Comparison of ENCODE assay signal across 11 mouse cellular contexts in the genomic region with DNA sequence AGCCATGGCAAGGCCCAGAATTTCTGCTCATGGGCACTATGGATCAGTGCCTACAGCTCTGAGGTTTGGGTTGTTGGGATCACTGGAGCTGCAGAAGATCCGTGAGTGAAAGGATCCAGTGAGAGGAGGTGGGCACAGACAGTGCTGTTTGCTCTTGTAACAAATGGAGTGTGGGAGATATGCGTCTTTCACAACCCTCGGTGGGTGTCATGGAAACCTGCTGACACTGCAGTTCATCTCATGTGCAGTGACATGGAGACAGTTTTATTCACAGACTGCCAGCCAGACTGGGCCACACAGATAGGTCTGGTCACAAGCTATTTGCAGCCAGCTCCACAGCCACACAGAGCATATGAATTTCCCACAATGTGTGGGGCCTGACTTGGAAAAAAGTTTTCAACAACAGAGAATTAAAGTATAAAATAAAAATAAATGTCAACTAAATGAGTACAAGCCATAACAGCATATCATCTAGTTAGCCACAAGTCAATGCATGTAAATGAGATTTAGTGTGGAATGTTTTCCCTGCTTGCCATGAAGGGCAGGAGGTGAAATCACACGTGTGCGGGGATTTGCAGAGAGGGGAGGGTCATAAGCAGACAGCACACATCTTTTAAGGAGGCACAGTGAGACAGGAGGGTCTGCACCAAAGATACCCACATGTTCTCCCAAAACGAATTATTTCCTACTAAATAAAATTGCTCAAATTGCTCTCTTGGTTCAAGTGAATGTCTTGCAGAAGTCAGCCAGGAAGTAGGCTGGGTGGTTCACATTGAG.
DNase-seq lines count a peak whose midpoint lies in the region; ATAC-seq and TF ChIP-seq lines count a peak whose summit lies in the region.
"Had no signal": no experiment of that assay in that cellular context is flagged by ENCODE, and none has a peak within 500 bp of the region (broad histone marks: within the 10 kb centered on the region; RNA-seq: fewer than 3 reads in every experiment).

No protein-coding gene starts in this region.

- in situ Hi-C loops in ES-E14 (cut with MboI; ENCODE audit: low sequenced_read_pairs in 2 of 2, unreplicated experiment in 2 of 2): no loop called here

- peak; percentile 48; the same call in 1 of the 2 replicates for ATAC-seq in forebrain, embryonic 15.5 days (replicated peaks)
- no peak for ATAC-seq in megakaryocyte-erythroid progenitor cell, adult 5-6 weeks (replicated peaks; ENCODE audit: low FRiP score, low TSS enrichment, poor library complexity, severe bottlenecking)

- H3K27ac ChIP-seq in gastrocnemius, adult 2 months: peak overlapping the region; percentile 91; the same call in 1 of the 2 replicates
- H3K27ac ChIP-seq in ES-E14 (ENCODE audit: insufficient read depth, low read depth, low read length, poor library complexity, severe bottlenecking): no peak overlapping the region
- no peak overlapping the region for H3K27ac ChIP-seq in forebrain, embryonic 15.5 days (replicated peaks)
- H3K27ac ChIP-seq: heart, embryonic 13.5 days; stomach, embryonic 15.5 days had no signal

- intact Hi-C loops in gastrocnemius, adult 2 months (cut with DNase I): loop anchor here (2.0 to 5.0 kb wide), 2 partner anchors 16 to 150 kb away; no protein-coding TSS in a partner anchor

- H3K4me2 ChIP-seq in forebrain, embryonic 15.5 days (replicated peaks): no peak overlapping the region
- H3K4me2 ChIP-seq: heart, embryonic 13.5 days; stomach, embryonic 15.5 days had no signal

- WGBS in forebrain, embryonic 15.5 days: 50% methylated on average over 6 of the region's 6 CpGs

- no peak for DNase-seq in gastrocnemius, adult 2 months
- no peak for DNase-seq in gastrocnemius, postnatal 10 days
- no peak for DNase-seq in ES-E14 (ENCODE audit: low read depth, low spot score)
- peak; percentile 11 to 35 for DNase-seq in layer of hippocampus, postnatal 36 days
- DNase-seq in thymus, postnatal 25 days: no peak
- DNase-seq in yolk sac, embryonic 10.5 days (ENCODE audit: low spot score): no peak
- DNase-seq: lung, adult 18-20 months had no signal

- H3K9me3 ChIP-seq in ES-E14 (ENCODE audit: control insufficient read depth, insufficient read depth, low read depth, low read length): no peaks in the 10 kb centered on the region
- H3K9me3 ChIP-seq in forebrain, embryonic 15.5 days: no peaks in the 10 kb centered on the region
- H3K9me3 ChIP-seq: heart, embryonic 13.5 days; stomach, embryonic 15.5 days had no signal

- H3K36me3 ChIP-seq in ES-E14 (ENCODE audit: control insufficient read depth, insufficient read depth, low read length, poor library complexity, severe bottlenecking): no peaks in the 10 kb centered on the region
- H3K36me3 ChIP-seq in forebrain, embryonic 15.5 days: no peaks in the 10 kb centered on the region
- H3K36me3 ChIP-seq: heart, embryonic 13.5 days; stomach, embryonic 15.5 days had no signal

- no peak for TF ChIP-seq CTCF in gastrocnemius, adult 2 months (IDR thresholded peaks at IDR 0.05)

- H3K27me3 ChIP-seq in forebrain, embryonic 15.5 days: no peaks in the 10 kb centered on the region
- H3K27me3 ChIP-seq: heart, embryonic 13.5 days; stomach, embryonic 15.5 days had no signal

- H3K4me3 ChIP-seq in gastrocnemius, adult 2 months: no peak overlapping the region
- no peak overlapping the region for H3K4me3 ChIP-seq in ES-E14 (ENCODE audit: insufficient read depth in 1 of 2, low read depth in 1 of 2, low read length in 2 of 2, poor library complexity in 1 of 2, severe bottlenecking in 1 of 2)
- H3K4me3 ChIP-seq in forebrain, embryonic 15.5 days: no peak overlapping the region
- H3K4me3 ChIP-seq: heart, embryonic 13.5 days; stomach, embryonic 15.5 days had no signal

- H3K4me1 ChIP-seq in ES-E14 (ENCODE audit: control insufficient read depth in 2 of 2, insufficient read depth in 2 of 2, low read length in 2 of 2, poor library complexity in 1 of 2): no peaks in the 10 kb centered on the region
- H3K4me1 ChIP-seq in forebrain, embryonic 15.5 days: no peaks in the 10 kb centered on the region
- H3K4me1 ChIP-seq: stomach, embryonic 15.5 days had no signal

- H3K9ac ChIP-seq in ES-E14 (ENCODE audit: insufficient read depth, low read depth, low read length, poor library complexity, severe bottlenecking): no peak overlapping the region
- no peak overlapping the region for H3K9ac ChIP-seq in forebrain, embryonic 15.5 days (replicated peaks)
- H3K9ac ChIP-seq: heart, embryonic 13.5 days; stomach, embryonic 15.5 days had no signal

TF ChIP-seq in ES-E14, 5 proteins besides CTCF, POLR2A, EP300 and RAD21:
- TF ChIP-seq MAFK (IDR thresholded peaks at IDR 0.05; ENCODE audit: insufficient read depth, low read depth, low read length) (peak; percentile 44; the same call in 1 of the 2 replicates), ZC3H11A (IDR thresholded peaks at IDR 0.05; ENCODE audit: borderline replicate concordance, low read depth, low read length) (no peak), HCFC1 (IDR thresholded peaks at IDR 0.05; ENCODE audit: borderline replicate concordance, insufficient read depth, low read length) (no peak)

Comparison
In these comparisons a context has a peak if more than half of its experiments do, and no peak if none do; other contexts are left out.
1. DNase-seq: peak in layer of hippocampus, postnatal 36 days (2 of 2); none in gastrocnemius, adult 2 months (single experiment), gastrocnemius, postnatal 10 days (single experiment), ES-E14 (single experiment), thymus, postnatal 25 days (single experiment) and yolk sac, embryonic 10.5 days (single experiment).